Mouse (Mus musculus): Measurements from ENCODE around the gene Rpl7l1.
A peak's percentile ranks its signal among the peaks of the same experiment; 100 is the strongest.

GRCm38 (mm10) chr17:46773278-46774130 lies 9.0 kb downstream of the Rpl7l1 start:
- TF ChIP-seq CTCF (IDR thresholded peaks at IDR 0.05; ENCODE audit: low read depth): peak; percentile 49; the same call in 1 of the 2 replicates
- TF ChIP-seq EP300 (IDR thresholded peaks at IDR 0.05; ENCODE audit: low read depth): no peak

Measured in liver, embryonic 14.5 days (tissue).